Mouse (Mus musculus) left cerebral cortex, postnatal 25 days (tissue): ENCODE results near the gene Smtn. TPM values are rescaled to one million over a fixed set of nuclear protein-coding genes. Genes with fewer than 3 reads are reported as not detected.

Experiments
- DNase-seq, 2 experiments: peaks; one replicate each; pipeline ENCODE4 v3.0.0; 2022; ENCODE audit warnings: low spot score in 2 of 2, mixed read lengths in 1 of 2
- intact Hi-C: fragments of 180-260 bp; cut with DNase I; formaldehyde crosslinking; loops from one replicate; pipeline ENCODE4 v1.15.1; 2025
- total RNA-seq, 2 experiments: library from RNA; stranded (reverse); gene quantifications; 2 replicates each; pipeline ENCODE4 v1.2.3; 2021

Gene Smtn
- total RNA-seq, 2 experiments from 2014 or later = 6.6 to 8.5 TPM

DNA sequence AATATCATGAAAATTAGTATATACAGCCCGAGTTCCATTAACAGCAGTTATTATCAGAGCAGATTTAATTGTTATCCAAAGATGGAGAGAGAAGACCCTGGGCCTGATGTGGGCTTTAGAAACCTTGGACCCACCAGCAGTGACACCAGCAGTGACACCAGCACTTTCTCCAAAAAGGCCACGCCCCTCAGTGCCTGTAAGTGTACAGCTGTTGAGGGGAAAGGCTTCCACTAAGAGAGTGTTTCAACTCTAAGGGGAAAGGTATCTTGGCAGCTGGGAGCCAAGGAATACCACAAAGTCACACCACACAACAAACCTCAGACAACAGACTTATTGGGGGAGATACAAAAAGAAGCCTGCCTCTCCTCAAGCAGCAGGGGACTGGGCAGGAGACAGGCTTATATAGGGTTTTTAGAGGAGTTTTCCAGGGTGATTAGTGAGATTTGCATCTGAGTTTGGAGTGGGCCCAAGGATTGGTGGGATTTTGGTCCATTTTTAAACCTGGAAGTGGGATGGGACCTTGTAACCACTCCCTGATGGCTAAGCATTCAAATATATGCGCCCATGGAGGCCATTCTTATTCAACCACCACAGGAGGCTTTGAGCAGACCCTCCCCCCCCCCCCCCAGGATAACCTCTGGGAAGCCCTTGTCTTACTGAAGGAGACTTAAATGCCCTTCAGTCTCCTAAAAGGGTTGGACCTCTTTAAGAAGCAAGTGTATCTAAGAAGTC, 8.3 kb upstream of the Smtn start:
- no peak for DNase-seq
- intact Hi-C loops = no loop called here

- intact Hi-C loops = no loop called here
- peak in 1 of 2 experiments; percentile 34 for DNase-seq
These were observed 7.6 kb upstream of the Smtn start for GRCm38 (mm10) chr11:3547969-3548368.

- intact Hi-C loops = no loop called here
These were observed 6.6 kb upstream of the Smtn start for GRCm38 (mm10) chr11:3547047-3547446.

DNA sequence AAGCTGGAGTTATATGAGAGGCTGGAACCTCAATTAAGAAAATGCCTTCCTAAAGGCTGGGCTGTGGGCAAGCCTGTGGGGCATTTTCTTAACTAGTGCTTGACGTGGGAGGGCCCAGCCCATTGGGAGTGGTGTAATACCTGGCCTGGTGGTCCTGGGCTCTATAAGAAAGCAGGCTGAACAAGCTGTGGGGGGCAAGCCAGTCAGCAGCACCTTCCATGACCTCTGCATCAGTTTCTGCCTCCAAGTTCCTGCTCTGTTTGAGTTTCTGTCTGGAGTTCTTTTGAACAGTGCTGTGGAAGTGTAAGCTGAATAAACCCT, 5.8 kb upstream of the Smtn start:
- intact Hi-C loops = no loop called here
- DNase-seq = no peak

More at GRCm38 (mm10) chr11:3547047-3547446, 6.6 kb upstream of the Smtn start:
- no peak for DNase-seq

DNA sequence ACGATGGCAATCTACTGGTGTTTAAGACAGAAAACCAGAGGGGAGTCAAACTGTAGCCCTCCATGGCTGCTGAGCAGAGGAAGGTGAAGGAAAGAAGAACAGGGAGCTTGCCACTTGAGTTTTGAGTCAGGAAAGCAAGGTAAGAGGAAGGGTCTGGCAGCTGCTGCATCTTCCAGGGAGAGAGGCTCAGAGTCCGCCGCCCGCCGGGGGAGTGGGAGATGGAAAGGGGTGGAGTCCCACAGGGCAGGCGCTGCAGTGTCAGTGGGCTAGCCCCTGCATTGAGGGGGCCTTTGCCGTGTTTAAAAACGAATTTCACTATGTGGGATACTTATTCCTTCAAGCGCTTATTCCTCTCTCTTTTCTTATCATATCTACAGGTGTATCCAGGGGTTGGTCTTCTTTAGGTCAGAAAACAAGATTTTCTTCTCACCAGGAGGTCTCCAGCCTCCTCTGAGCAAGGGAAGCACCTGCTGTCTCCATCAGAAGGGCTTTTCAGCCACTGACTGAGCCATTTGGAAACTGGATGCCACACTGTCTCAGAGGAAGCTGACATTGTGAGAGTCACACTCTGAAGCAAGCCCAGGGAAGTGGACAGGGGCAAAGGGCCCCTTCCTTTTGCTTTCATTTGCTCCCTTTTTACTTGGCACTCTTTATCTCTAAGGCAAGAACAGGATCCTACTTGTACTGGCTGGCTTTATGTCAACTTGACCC, 5.3 kb upstream of the Smtn start:
- intact Hi-C loops = no loop called here

GRCm38 (mm10) chr11:3544409-3544808, 4.0 kb upstream of the Smtn start:
- intact Hi-C loops = no loop called here
- no peak for DNase-seq

More for the DNA sequence above, 5.3 kb upstream of the Smtn start:
- DNase-seq = no peak

GRCm38 (mm10) chr11:3543001-3543400, 2.6 kb upstream of the Smtn start:
- peak in 1 of 2 experiments; percentile 57 for DNase-seq
- intact Hi-C loops = no loop called here

DNA sequence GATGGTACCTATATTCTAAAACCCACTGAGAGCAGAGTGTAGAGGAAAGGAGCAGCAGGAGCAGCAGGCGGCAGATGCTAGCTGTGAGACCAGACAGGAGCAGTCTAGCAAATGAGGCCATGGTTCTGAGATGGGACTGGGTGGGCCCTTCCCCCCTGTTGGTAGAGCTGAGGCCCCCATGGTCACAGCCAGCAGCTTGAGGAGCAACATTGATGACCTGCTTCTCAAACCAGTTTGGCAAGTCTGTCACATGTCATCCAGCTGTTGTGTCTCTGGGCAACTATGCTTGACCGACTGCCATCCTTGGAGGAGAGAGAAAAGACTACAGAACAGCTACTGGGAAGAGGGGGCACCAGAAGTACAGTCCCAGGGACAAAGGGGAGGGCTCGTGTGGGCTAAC, 1.5 kb upstream of the Smtn start:
- intact Hi-C loops = no loop called here

DNA sequence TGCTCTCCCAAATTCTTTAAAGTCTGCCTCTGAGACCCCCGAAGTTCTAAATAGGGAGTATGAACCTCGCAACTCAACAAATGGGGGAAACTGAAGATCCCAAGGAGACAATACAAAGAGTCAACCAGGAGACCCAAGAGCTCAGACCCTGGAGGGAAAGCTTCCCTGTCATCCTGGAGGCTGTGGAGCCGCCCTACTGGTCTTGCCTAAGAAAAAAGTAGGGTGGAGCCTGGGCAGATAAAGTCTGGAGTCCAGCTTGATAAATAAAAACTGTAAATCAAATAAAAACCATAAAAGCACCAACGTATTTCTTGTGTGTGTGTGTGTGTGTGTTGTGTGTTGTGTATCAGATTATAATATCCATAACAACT, 601 bp downstream of the Smtn start:
- DNase-seq = no peak
- intact Hi-C loops = loop anchor here (5.0 kb wide), 3 partner anchors 107 to 262 kb away; partner anchors contain the start of gene Morc2a

More for the DNA sequence above, 1.5 kb upstream of the Smtn start:
- DNase-seq = no peak

- intact Hi-C loops = loop anchor here (5.0 kb wide), 3 partner anchors 108 to 263 kb away; partner anchors contain the start of gene Morc2a
- peak; percentile 87 to 96 for DNase-seq
These were observed 1.1 kb downstream of the Smtn start for GRCm38 (mm10) chr11:3539111-3539825.

DNA sequence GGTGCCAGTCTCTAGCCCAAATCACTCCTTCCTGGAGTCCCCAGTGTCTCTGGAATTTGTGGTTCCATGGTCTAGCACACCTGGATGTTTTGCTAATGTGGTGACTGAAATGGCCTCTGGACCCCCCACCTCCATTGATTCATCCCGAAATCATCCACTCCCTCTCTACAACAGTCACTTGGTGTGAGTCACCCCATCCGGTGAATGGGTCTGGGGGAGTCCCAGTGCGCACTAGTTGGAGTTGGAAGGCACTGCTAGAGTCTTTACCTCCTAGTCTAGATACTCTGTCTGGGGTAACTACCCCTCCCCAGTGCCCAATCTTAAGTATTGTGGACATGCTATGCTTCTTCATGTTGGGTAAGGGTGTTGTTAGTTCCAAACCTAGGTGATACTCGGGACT, 2.1 kb downstream of the Smtn start:
- intact Hi-C loops = loop anchor here (5.0 kb wide), 3 partner anchors 109 to 264 kb away; partner anchors contain the start of gene Morc2a

DNA sequence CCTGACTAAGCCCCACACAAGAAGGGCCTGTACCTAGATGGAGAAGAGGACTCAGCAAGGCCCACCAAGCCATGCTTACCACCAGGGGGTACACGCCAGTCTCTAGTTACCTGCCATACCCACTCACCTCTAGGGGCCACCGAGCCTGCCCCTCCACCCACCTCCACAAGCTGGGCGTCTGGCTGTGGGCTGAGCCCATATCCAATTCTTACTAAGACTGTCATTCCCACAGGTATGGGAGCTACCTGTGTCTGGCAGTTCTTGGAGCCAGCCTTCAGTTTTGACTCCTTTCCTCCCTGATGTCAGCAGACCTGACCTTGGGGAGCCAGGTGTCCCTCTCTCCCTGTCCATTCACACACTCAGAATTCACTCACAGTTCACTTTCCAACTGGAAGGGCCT, 2.7 kb downstream of the Smtn start:
- no peak for DNase-seq
- intact Hi-C loops = loop anchor here (5.0 kb wide), 3 partner anchors 110 to 265 kb away; partner anchors contain the start of gene Morc2a

More for the DNA sequence above, 2.1 kb downstream of the Smtn start:
- DNase-seq = no peak

GRCm38 (mm10) chr11:3536745-3537333, 3.6 kb downstream of the Smtn start:
- DNase-seq = no peak
- intact Hi-C loops = loop anchor here (5.0 kb wide), 3 partner anchors 110 to 265 kb away; partner anchors contain the start of gene Morc2a

DNA sequence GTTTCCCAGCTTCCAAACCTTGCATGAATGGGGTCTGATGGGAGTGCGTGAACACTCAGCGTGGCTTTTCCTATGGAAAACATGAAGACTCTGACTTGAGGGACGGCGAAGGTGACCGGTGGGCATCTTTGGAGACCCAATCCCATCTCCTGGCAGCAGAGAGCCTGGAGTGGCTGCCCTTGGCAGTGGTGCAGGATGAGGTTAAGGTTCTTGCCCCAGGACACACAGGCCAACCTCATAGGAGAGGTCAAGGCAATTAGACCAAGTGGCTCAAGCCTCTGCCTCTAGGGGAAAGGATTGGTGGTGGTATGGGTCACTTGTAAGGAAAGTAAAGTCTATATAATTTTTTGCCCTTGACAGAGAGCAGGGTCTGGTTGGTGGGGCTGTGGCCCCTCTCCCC, 4.3 kb downstream of the Smtn start:
- no peak for DNase-seq
- intact Hi-C loops = loop anchor here (5.0 kb wide), 3 partner anchors 111 to 266 kb away; partner anchors contain the start of gene Morc2a

GRCm38 (mm10) chr11:3535406-3535986, 4.9 kb downstream of the Smtn start:
- intact Hi-C loops = loop anchor here (1.0 to 5.0 kb wide), 4 partner anchors 98 to 267 kb away; partner anchors contain the start of gene Morc2a
- DNase-seq = peak; percentile 91 to 93

DNA sequence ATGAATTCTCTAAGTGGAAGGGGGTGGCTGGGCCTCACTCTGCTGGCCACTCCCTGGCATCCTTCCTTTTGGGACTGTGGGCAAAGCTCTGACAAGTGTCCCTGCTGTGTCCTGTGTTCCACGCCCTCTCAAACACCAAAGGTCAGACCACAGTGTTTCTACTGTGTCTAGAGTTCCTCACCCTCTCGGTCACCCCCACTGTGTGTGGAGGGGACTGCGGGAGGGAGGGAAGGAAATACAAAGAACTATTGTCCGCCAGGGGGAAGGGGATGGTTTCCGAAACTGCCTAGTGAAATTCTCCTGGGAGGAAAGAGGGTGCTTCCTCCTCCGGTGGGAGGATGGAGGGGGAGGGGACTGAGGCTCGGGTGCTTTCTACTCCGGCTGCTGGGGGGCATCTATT, 5.5 kb downstream of the Smtn start:
- intact Hi-C loops = loop anchor here (1.0 to 5.0 kb wide), 4 partner anchors 98 to 267 kb away; partner anchors contain the start of gene Morc2a
- no peak for DNase-seq

- intact Hi-C loops = no loop called here
- DNase-seq = no peak
These were observed 6.9 kb downstream of the Smtn start for GRCm38 (mm10) chr11:3533406-3533932.

- intact Hi-C loops = no loop called here
- no peak for DNase-seq
These were observed 8.1 kb downstream of the Smtn start for GRCm38 (mm10) chr11:3532101-3532931.
